Mouse (Mus musculus) layer of hippocampus, adult 9-10 months (tissue): ENCODE data around the gene Zfp462.
"Not testable (repeated sequence)": the region's sequence is repeated elsewhere in the genome, so short reads cannot be mapped to it uniquely, and the experiment has no call there.

ENCODE experiments used
- DNase-seq: peaks from one replicate; pipeline ENCODE4 v3.0.0; 2022; ENCODE audit warnings: low spot score

Zfp462 gene

DNA sequence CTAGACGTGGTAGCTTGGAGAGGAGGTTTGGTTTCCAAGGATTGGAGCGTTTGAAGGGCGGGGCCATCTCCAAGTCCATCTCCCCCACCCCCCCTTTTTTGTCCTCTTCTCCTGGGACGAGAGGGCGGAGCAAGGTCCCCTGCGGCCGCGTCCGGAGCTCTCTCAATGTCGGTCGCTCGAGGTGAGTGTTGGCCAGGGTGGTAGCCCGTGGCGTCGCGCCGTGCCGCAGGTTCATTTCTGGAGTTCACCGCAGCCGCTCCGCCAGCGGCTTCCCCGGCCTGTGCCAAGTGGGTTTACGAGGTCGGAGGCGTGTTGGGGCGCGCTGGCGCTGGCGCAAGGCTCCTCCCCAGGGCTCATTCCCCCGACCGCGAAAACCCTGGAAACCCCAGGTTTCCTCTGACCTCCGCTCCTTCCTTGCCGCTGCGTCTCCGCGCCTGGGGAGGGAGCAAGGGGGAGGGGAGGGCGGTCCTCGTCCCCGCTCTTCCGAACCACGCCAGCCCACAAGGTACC is at the start of gene Zfp462:
Zfp462 (plus strand) TSS at position 128 of the 510 bp plus-strand sequence.
- no peak for DNase-seq

DNA sequence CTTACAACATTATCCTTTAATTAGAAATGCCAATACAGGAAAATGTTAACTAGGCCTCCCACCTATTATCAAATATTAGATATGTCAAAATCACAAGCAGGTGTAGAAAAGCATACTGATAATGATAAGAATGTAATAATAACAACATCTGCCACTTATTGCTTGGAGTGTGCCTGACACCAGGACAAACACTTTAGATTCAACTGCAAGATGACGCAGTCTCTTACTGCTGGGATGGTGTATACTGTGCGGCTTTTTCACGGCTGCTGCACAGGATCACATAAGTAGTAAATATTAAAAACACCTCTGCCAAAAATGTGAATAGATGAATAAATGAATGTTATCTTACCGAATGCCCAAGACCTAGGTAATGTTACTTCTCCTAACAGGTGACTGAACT is 48.8 kb upstream of the Zfp462 start:
- no peak for DNase-seq

DNA sequence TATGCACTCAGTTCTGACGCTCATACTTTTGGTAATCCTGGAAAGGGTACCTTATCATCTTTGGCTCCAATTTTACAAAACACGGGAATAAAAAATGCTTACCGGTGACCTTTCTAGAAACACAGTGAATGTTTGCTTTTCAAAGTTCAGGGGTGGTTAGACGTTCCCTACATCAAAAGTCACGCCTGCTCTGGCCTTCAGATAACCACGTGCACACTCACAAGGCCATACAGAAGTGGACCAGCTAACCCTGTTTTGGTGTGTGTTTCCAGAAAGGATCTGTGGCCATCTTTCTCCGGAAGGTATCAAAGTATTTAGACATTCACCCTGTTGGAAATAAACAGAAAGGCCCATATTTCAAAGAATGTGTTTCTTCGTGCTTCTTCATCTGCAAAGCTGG is 40.2 kb upstream of the Zfp462 start:
- DNase-seq: no peak

DNA sequence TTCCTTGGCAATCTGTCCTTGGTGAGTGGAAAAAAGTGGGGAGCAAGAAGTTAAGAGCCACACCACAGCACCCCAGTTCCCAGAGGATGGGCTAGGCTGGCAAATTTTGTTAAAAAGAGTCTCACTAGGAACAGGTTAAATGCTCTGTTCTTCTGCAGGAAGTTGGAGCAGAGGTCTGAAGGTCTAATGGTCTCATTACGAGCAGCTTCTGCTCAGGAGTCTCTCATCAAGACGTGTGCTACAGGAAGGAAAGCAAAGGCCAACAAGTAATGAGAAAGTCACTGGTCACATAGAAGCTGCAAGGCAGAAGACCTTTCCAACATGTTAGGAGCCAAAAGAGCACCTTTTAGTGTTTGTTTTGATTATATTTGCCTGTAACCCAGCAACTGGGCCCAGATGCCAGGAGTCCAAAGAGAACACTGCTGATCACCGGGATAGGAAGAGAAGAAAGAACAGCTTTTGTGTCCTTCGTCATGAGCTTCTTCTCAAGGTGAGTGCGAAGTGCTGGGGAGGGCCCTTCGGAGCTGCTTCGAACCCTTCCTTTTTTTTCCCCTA is 39.4 kb upstream of the Zfp462 start:
- no peak for DNase-seq

DNA sequence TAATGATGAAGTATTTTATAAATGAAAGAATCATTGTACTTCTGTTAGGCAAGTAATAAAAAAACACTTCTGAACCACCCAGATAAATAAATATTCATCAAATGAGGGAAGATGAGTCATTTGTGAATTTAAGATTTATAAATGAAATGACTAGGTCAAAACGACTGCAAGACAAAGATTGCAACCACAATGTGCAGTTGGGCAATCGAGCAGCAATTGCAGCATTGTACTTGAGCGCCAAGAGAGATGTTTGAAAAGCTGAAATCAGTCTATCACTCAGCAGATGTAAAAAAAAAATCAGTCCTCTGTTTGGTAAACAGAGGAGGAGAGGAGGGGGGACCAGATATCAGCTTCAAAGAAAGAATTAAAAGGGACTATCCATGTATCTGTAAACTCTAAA is 34.5 kb upstream of the Zfp462 start:
- DNase-seq: no peak

DNA sequence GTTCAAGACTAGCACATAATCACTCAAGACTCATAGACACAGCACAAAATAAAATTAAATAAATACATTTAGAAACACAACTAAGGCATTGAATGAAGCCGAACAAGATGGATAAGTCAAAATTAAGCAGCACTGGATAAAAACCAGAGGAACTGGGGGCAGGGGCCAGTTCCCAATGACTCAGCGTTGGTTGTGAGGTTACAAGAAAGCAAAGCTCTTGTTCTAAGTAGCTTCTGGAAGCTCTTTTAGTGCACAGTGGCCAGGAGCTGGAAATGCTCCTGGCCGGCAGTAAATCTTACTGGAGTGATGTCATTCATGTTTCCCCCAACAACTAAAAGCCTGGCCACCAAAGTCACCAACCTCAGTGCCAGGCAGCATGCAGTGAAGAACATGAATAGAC is 26.6 kb upstream of the Zfp462 start:
- DNase-seq: no peak

DNA sequence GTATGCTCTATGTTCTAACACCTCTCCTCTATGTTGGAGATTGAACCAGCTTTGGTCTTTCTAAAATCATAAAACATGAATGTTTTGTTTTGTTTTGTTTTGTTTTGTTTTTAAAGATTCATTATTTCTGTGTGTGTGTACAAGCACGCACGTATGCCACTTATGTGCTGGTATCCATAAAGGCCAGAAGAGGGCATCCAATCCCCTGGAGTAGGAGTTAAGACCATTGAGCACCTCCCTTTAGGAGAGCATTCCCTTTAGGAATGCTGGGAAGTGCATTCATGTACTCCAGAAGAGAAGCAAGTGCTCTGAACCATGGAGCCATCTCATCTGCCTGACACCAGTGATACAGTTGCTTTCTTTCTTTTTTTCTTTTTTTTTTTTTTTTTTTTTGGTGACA is 21.5 kb upstream of the Zfp462 start:
- no peak for DNase-seq

DNA sequence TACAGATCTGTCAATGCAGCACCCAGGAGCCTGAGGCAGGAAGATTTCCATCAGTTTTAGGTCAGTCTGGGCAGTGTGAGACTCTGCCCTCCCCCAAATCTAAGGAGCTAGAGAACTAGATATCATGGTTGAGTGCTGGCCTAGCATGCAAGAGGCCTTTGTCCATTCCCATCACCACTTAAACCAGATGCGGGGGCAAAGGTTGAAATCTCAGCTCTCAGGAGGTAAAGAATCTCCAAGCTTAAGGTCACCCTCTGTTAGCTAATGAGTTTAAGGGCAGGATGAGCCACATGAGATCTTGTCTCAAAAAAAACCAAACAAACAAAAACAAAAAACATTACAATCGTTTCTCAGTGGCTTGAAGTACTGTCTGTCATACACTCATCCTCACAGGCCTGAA is 20.5 kb upstream of the Zfp462 start:
- no peak for DNase-seq

DNA sequence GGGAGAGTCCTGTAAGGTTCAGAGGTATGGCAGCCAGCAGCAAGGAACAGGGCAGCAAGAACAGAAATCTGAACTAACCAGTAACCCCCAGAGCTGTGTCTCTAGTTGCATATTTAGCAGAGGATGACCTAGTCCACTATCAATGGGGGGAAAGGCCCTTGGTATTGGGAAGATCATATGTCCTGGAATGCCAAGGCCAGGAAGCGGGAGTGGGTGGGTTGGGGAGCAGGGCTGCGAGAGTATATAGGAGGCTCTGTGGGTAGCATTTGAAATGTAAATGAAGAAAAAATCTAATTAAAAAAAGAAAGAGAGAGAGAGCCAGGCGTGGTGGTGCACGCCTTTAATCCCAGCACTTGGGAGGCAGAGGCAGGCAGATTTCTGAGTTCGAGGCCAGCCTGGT is 18.4 kb upstream of the Zfp462 start:
- DNase-seq: not testable (repeated sequence)

DNA sequence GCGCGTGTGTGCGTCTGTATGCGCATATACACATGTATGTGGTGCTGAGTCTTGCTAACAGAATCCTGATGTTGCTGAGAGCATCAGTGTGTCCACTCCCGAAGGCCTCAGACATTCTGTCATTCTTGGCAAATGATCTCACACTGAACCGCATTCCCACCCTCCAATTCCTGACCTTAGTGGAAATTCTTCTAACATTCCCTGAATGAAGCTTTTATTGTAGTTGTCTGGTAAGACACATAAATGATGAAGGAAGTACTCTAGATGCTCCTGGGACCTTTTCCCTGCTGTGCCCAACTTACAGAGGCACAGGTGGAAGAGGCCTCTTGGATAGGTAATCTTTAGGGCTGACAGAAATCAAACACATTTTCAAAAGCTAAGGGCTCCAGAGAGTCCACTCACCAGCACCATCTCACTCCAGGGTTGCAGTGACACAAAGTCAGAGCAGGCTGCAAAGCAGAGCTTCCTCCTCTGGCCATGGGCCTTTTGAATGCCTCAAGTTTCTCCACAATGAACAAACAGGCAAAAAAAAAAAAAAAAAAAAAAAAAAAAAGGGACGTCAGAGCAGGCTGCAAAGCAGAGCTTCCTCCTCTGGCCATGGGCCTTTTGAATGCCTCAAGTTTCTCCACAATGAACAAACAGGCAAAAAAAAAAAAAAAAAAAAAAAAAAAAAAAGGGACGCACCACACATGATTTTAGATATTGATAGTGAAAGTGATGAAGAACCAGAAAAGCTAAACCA is 17.4 kb upstream of the Zfp462 start:
- not testable (repeated sequence) for DNase-seq

DNA sequence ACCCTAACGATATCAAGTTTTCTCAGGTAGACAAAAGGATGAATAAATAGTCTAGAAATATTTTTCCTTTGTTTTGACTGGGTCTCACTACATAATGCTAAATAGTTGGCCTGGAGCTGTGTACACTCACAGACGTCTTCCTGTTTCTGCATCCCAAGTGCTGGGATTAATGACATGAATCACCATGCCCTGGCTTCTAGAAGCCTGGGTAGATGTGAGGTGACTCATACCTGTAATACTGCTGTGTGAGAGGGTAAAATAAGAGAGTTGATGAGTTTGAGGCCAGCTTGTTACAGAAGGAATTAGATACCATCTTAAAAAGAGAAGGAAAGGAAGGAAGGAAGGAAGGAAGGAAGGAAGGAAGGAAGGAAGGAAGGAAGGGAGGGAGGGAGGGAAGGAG is 15.2 kb upstream of the Zfp462 start:
- DNase-seq: no peak

DNA sequence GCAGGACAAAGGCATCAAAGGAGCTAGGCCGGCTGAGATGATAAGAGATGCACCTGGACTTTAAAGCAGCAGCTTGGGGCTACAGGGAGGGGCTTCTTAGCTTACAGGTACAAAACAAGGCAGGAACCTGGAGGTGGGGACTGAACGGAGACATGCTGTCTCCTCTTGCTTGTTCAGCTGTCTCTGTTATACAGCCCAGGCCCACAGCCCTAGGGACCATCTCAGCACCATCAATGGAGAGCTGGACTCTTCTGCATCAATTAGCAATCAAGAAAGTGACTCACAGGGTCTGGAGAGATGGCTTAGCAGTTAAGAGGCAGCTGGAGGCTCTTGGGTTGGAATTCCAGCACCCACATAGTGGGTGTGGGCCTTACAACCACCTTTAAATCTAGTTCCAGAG is 12.2 kb upstream of the Zfp462 start:
- no peak for DNase-seq

DNA sequence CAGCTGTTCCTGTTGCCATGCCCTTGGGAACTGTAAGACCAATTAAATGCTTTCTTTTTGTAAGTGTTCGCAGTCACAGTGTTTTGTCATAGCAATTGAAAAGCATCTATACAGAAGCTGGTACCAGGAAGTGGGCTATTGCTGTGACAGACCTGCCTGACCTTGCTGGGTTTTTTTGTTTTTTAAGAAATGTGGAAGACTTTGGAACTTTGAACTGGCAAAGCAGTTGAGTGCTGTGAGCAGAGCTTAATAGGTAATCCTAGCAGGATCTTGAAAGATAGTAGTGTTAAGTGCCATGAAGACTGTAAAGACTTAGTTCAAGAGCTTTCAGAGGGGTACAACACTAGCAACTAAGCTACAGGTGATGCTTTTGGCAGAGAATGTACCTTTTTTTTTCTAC is 7.7 kb upstream of the Zfp462 start:
- no peak for DNase-seq

DNA sequence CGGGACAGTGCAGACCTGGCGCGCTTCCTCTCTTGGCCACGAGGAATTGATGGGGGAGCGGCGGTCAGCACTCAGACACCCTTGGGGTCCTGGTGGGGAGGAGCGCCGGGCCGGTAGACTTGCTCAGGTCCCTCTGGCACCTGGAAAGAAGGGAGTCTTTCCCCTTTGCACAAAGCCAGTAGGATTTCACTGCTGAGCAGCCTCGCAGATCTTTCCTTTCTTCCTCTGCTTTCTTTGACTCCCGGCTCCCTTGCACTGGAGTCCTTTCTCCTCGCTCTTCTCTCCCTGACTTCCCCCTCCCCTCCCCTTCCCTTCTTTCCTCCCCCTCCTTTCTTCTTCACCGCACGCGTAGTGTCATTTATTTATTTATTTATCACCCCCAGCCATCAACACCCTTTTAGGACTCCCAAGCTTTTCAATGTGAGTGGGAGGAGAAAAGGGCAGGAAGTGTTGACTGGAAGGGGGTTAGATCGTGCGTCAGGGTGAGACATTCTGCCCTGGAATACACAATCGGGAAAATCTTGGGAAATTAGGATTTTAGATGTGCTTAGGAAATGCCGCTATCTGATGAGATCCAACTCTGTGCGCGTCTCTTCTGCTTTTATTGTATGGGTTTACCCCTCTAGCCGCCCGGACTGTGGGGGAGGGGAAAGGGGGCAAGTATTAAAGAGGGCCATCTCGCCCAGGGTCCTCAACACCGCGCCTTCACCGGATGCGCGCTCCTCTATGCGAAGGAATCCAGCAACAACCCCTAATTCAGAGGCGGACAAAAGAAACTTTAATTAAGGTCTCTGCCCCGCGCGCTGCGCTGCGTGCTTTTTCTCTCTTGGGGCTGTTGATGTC is 976 bp downstream of the Zfp462 start:
- DNase-seq: no peak

DNA sequence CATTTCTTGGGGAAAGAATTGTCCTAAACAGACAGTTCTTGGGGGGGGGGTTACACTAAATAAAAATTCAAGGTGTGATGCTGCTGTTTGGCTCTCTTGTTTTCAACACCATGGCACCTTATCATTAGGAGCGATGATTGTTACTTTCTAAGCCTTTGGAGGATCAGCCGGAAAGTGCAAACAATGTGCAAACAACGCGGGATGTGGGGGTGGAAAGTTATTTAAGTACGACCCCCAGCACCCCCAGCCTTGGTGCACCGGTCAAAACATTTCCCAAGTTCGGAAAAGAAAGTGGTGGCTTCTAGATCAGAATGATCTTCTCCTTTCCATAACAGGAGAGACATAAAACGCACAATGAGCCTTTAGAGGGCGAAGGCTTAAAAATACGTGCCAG is 1.8 kb downstream of the Zfp462 start:
- DNase-seq: no peak

DNA sequence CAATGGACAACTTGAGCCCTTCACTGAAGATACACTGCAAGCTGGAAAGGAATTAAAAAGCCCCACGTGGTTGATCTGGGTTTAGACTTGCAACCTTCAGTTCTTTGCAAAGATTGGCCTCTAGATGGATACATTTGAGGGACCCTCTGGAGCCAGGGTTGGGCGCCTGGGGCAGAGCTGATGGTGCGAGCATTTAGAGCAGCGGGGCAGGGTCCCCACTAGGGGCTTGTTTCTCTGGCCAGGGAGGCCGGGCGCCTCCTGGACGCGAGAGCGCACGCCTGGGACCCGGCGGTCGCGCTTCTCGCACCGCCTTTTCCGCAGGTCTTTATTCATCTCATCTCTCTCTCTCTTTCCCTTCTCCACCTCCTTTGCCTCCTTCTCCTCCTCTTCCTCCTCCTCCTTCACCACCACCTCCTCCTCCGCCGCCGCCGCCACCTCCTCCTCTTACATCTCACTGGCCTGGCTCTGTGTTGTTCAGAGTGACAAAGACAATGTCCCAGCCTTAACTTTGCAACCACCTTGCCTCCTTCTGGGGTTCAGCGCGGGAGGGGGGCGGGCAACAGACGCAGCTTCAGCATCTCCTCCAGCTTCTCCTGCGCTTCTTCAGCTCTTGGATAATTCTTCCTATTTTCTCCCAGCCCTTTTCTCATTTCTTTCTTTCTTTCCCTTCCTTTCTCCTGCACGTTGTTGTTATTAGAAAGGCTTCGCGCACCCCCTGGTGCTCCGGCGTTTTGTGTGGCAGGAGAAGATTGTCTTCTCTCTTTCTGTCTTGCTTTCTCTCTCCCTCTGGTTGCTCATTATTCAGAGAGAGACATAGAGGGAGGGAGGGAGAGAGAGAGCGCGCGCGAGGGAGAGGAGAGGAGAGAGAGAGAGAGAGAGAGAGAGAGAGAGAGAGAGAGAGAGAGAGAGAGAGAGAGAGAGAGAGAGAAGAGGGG is 2.5 kb downstream of the Zfp462 start:
- no peak for DNase-seq

DNA sequence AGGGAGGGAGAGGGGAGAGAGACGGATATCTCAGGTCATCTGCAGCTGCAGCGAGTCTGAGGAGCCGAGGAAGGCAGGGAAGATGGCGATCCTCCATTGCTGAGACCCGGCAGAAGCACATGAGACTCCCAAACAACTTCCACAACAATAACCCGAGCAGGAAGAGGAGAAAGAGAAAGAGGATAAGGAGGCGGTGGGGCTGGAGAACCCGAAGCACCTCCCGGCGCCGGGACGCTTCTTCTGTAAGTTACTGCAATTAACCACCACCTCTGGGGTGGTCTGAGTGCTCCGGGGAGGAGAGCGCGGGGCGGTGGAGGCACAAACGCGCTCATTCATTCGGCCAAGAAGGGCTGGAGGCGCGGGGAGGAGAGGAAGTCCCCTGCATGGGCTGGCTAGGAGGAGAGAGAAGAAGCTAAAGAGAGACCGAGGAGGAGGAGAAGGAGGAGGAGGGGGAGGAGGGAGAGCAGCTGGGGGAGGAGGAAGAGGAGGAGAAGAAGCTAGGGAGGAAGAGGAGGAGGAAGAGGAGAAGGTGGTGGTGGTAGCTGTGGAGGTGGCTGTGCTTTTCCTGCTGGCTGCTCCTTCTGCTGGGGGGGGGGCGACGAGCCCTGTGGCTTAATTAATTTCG is 3.3 kb downstream of the Zfp462 start:
- no peak for DNase-seq

DNA sequence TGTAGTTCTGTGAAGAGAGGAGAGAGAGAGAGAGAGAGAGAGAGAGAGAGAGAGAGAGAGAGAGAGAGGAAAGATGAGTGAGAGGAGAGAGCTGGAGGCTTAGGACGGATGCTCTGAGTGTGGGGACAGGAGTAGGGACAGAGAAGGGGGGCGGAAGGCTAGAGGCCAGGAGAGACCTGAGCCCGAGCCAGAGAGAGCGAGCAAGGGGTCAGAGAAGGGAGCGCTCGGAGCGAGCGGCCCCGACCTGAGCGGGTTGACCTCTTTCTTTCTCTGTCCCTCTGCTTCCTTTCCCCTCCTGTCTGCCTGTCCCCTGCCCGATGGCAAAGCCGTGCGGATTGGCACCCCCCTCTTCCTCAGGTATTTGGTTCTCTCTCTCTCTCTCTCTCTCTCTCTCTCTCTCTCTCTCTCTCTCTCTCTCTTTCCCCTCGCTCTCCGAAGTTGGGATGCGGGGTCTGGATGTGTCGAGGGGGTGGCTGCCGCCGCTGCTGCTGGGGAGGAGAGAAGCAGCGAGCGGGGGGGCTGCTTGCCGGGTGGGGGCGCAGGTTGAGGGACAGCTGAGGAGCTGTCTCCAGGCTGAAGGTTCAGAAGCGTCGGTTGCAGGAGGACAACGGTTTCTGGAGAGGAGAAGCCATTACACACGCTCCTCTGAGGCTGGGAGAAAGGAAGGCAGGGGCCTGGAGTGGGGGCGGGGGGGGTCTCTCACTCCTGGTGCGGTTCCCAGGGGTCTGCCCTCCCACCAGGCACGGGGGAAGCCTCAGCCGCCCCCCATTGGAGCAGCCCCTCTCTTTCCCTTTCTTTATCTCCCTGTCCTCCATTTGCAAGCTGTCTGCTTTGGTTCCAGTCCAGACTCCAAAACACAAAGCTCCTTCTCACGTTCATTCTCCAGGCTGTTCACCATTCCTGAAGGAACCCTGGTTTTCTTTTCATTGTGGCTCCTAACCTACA is 4.0 kb downstream of the Zfp462 start:
- DNase-seq: no peak

DNA sequence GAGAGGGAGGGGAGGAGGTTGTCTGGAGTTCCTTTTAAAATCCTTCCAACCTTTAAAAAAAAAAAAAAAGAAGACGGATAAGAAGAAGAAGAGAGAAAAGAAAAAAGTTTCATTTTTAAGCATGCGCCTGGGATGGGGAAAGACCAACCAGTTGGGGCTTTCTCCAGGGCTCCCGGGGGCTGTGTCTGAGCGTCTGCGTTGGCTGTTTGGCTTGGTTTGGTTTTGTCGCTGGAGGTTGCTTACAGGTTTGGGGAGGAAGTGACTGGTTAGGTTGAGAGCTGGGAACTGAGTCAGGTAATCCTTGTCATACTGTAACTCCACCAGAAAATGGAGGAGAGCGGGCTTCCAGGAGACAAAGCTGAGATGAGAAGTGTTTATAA is 4.7 kb downstream of the Zfp462 start:
- no peak for DNase-seq

DNA sequence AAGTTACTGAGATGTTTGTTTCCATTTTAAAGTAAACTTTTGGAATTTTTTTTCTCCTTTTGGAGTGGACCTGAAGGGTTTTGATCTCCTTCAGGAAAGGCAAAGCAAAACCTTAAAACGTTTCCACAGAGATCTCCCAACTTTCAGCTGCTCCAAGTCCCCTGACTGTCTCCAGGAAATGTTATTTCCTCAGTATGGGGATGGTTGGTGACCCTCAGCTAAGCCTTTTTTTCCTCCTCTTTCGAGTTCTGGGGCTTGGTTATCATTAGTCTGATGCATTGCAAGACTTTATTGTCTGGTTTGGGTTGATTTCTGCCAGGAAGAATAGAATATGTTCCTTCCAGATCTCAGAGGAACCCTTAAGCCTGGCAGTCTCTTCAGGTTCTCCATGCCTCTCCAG is 5.3 kb downstream of the Zfp462 start:
- DNase-seq: no peak
